Mouse (Mus musculus) kidney, embryonic 14.5 days (tissue): ENCODE measurements around the gene Alox15. TPM values are rescaled to one million over a fixed set of nuclear protein-coding genes. Genes with fewer than 3 reads are reported as not detected.

Source experiments
- ATAC-seq: fragments of 200-750 bp; cut with Nextera tagmentation; 2 replicates; pipeline ENCODE4 v1.8.0; 2017; ENCODE audit warnings: moderate number of reproducible peaks, mild to moderate bottlenecking, moderate TSS enrichment, moderate library complexity; ENCODE audit not compliant: low FRiP score, low TSS enrichment
- H3K27ac ChIP-seq: fragments of 300-500 bp; sonication (generic); 2 replicates; pipeline ENCODE4 v1.5.1; 2014; ENCODE audit warnings: low read depth, mild to moderate bottlenecking, low read length, moderate library complexity, mixed read lengths
- H3K27me3 ChIP-seq: fragments of 300-500 bp; sonication (generic); 2 replicates; pipeline ENCODE4 v1.6.1; 2014; ENCODE audit warnings: mild to moderate bottlenecking, low read length; ENCODE audit not compliant: control insufficient read depth, insufficient read depth
- H3K36me3 ChIP-seq: fragments of 300-500 bp; sonication (generic); 2 replicates; pipeline ENCODE4 v1.6.1; 2014; ENCODE audit warnings: low read length, mixed read lengths; ENCODE audit not compliant: control insufficient read depth, insufficient read depth
- H3K4me1 ChIP-seq: fragments of 300-500 bp; sonication (generic); 2 replicates; pipeline ENCODE4 v1.6.1; 2014; ENCODE audit warnings: low read length, mixed read lengths; ENCODE audit not compliant: control insufficient read depth, insufficient read depth
- H3K4me2 ChIP-seq: fragments of 300-500 bp; sonication (generic); replicated peaks from 2 replicates; pipeline ENCODE4 v1.6.1; 2014; ENCODE audit warnings: low read depth, mild to moderate bottlenecking, low read length
- H3K4me3 ChIP-seq: fragments of 300-500 bp; sonication (generic); 2 replicates; pipeline ENCODE4 v1.5.1; 2014; ENCODE audit warnings: mild to moderate bottlenecking, low read length
- H3K9ac ChIP-seq: fragments of 300-500 bp; sonication (generic); 2 replicates; pipeline ENCODE4 v1.6.1; 2014; ENCODE audit warnings: low read depth, mild to moderate bottlenecking, low read length, moderate library complexity
- H3K9me3 ChIP-seq: fragments of 300-500 bp; sonication (generic); 2 replicates; pipeline ENCODE4 v1.6.1; 2016; ENCODE audit warnings: low read length; ENCODE audit not compliant: control insufficient read depth
- WGBS: fragments of 180-500 bp; shearing (Covaris S2); extraction: QIAGEN DNeasy Blood & Tissue Kit; methylation state at CpG from one replicate; pipeline ENCODE4 v1.1.7; 2014; 5-methylcytosine and 5-hydroxymethylcytosine counted together
- polyA plus RNA-seq: library from polyadenylated mRNA; unstranded; fragments of >200 nt; fragmentation: Nextera tagmentation; extraction: Ambion mirVana; gene quantifications from 2 replicates; pipeline ENCODE4 v1.2.1, GENCODE M21; 2014

Alox15 gene
- polyA plus RNA-seq, 1 experiment from 2014 or later, result 1.5 TPM

- Histone ChIP-seq H3K4me2 (no peak overlapping the region), H3K9me3 (peaks cover 5% of the 10 kb centered on the region; the same call in 1 of the 2 replicates), H3K9ac (no peak overlapping the region), H3K36me3 (no peaks in the 10 kb centered on the region), H3K4me3 (no peak overlapping the region), H3K4me1 (no peaks in the 10 kb centered on the region), H3K27me3 (no peaks in the 10 kb centered on the region), H3K27ac (no peak overlapping the region; the same call in 1 of the 2 replicates)
- no peak for ATAC-seq
- WGBS, result 32% methylated on average over 4 of the region's 4 CpGs
Observed at GRCm38 (mm10) chr11:70297405-70297804, 54.4 kb downstream of the Alox15 start.

Other genes with a start within 250 kb of the Alox15 start
- gene Mgl2, start 221.7 kb downstream of the Alox15 start, polyA plus RNA-seq, result 0.60 TPM in 1 of 2 replicates, not detected in the other
- 0.57 and 0.74 TPM in 2 replicates for gene Clec10a, start 195.8 kb downstream of the Alox15 start, polyA plus RNA-seq
- 3.0 and 3.5 TPM in 2 replicates for gene Slc16a11, start 139.3 kb downstream of the Alox15 start, polyA plus RNA-seq
- gene Slc16a13, start 131.0 kb downstream of the Alox15 start, polyA plus RNA-seq, result 8.4 and 14.2 TPM in 2 replicates
- gene Bcl6b, start 122.2 kb downstream of the Alox15 start, polyA plus RNA-seq, result 19.2 and 20.0 TPM in 2 replicates
- gene 0610010K14Rik, start 114.1 kb downstream of the Alox15 start, polyA plus RNA-seq, result 180 and 243 TPM in 2 replicates
- 7.8 and 10.5 TPM in 2 replicates for gene Gm21988, start 112.2 kb downstream of the Alox15 start, polyA plus RNA-seq
- gene Rnasek, start 112.2 kb downstream of the Alox15 start, polyA plus RNA-seq, result 149 and 173 TPM in 2 replicates
- 3.3 and 3.6 TPM in 2 replicates for gene Alox12, start 96.7 kb downstream of the Alox15 start, polyA plus RNA-seq
- gene Alox12e, start 29.4 kb downstream of the Alox15 start, polyA plus RNA-seq, result not detected in 2 replicates
- 27.8 and 39.0 TPM in 2 replicates for gene Pelp1, start 58.0 kb upstream of the Alox15 start, polyA plus RNA-seq
- gene Arrb2, start 80.6 kb upstream of the Alox15 start, polyA plus RNA-seq, result 11.0 and 23.3 TPM in 2 replicates
- gene Med11, start 99.9 kb upstream of the Alox15 start, polyA plus RNA-seq, result 48.7 and 50.0 TPM in 2 replicates
- gene Zmynd15, start 107.4 kb upstream of the Alox15 start, polyA plus RNA-seq, result 0.33 and 0.88 TPM in 2 replicates
- 5.2 and 6.0 TPM in 2 replicates for gene Cxcl16, start 108.0 kb upstream of the Alox15 start, polyA plus RNA-seq
- 0.31 and 0.91 TPM in 2 replicates for gene Tm4sf5, start 153.2 kb upstream of the Alox15 start, polyA plus RNA-seq
- 0.41 and 0.57 TPM in 2 replicates for gene Vmo1, start 162.6 kb upstream of the Alox15 start, polyA plus RNA-seq
- gene Gltpd2, start 167.2 kb upstream of the Alox15 start, polyA plus RNA-seq, result 0.31 and 0.34 TPM in 2 replicates
- 823 and 914 TPM in 2 replicates for gene Psmb6, start 173.3 kb upstream of the Alox15 start, polyA plus RNA-seq
- gene Gm40193, start 180.9 kb upstream of the Alox15 start, polyA plus RNA-seq, result not detected in 2 replicates
- gene Pld2, start 188.0 kb upstream of the Alox15 start, polyA plus RNA-seq, result 3.7 and 5.9 TPM in 2 replicates
- gene Mink1, start 210.8 kb upstream of the Alox15 start, polyA plus RNA-seq, result 14.7 and 21.0 TPM in 2 replicates